Mouse (Mus musculus) erythroblast, embryonic 14.5 days (primary cell): ENCODE measurements around the gene Zdhhc18. TPM values are rescaled to one million over a fixed set of nuclear protein-coding genes. Genes with fewer than 3 reads are reported as not detected.

Source experiments
- H3K27me3 ChIP-seq: 2 replicates; pipeline ENCODE4 v1.6.1; 2012; ENCODE audit warnings: inconsistent platforms; ENCODE audit not compliant: control insufficient read depth
- H3K36me3 ChIP-seq: 2 replicates; pipeline ENCODE4 v1.6.1; 2012; ENCODE audit warnings: mild to moderate bottlenecking, inconsistent platforms; ENCODE audit not compliant: control insufficient read depth
- H3K4me1 ChIP-seq: 2 replicates; pipeline ENCODE4 v1.6.1; 2012; ENCODE audit warnings: inconsistent platforms; ENCODE audit not compliant: control insufficient read depth
- H3K4me3 ChIP-seq: replicated peaks from 2 replicates; pipeline ENCODE3; 2012; ENCODE audit warnings: moderate library complexity, mild to moderate bottlenecking, inconsistent platforms
- H3K9me3 ChIP-seq: 2 replicates; pipeline ENCODE4 v1.6.1; 2012; ENCODE audit warnings: low read length, inconsistent platforms, mixed read lengths; ENCODE audit not compliant: control insufficient read depth
- GATA1 ChIP-seq: IDR thresholded peaks from 2 replicates; pipeline ENCODE4 v1.6.1; 2012; ENCODE audit warnings: low read length, inconsistent platforms, mixed read lengths
- TAL1 ChIP-seq: IDR thresholded peaks from 3 replicates; pipeline ENCODE4 v1.6.1; 2012; ENCODE audit warnings: low read length, inconsistent platforms, mixed read lengths
- polyA plus RNA-seq: library from polyadenylated mRNA; stranded (reverse); fragments of >175 nt; gene quantifications from 2 replicates; pipeline ENCODE4 v1.2.3, GENCODE M21; 2012

Gene Zdhhc18
- polyA plus RNA-seq, 1 experiment: 0.25 TPM

DNA sequence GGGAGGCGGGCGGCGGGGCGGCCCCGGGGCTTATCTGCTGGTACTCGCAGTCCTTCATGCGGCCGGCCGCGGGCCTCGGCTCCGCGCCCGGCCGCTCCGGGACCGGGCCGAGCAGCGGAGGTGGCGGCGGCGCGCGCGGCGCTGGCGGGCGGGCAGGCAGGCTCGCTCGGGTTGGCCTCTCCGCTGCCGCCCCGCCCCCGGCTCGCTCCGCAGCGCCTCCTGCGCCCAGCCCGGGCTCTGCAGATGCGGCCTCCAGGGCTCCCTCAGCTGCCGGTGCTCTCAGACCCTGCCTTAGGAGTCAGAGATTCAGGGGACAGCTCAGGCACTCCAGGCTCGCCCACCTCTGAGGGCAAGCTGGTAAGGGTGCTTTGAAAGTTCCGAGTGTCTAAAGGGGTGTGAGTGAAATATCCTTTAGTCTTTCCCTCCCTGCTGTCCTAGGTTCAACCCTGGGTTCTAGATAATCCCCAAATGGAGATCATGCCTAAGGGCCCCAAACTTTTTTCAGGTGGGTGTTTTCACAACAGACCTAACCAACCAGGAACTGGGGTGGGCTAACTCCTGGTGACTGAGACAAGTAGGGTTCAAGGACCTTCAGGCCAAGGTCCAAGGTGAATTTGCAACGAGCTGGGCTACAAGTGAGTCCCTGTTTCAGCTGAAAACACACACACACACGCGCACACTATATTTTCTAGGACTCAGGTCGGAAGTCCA, 16.5 kb downstream of the Zdhhc18 start:
- Histone ChIP-seq H3K9me3 (no peaks in the 10 kb centered on the region), H3K4me1 (peaks cover 24% of the 10 kb centered on the region), H3K4me3 (peak overlapping the region; percentile 67), H3K27me3 (peaks cover 9% of the 10 kb centered on the region), H3K36me3 (no peaks in the 10 kb centered on the region)
- no peak for TF ChIP-seq GATA1
- TF ChIP-seq TAL1: no peak

DNA sequence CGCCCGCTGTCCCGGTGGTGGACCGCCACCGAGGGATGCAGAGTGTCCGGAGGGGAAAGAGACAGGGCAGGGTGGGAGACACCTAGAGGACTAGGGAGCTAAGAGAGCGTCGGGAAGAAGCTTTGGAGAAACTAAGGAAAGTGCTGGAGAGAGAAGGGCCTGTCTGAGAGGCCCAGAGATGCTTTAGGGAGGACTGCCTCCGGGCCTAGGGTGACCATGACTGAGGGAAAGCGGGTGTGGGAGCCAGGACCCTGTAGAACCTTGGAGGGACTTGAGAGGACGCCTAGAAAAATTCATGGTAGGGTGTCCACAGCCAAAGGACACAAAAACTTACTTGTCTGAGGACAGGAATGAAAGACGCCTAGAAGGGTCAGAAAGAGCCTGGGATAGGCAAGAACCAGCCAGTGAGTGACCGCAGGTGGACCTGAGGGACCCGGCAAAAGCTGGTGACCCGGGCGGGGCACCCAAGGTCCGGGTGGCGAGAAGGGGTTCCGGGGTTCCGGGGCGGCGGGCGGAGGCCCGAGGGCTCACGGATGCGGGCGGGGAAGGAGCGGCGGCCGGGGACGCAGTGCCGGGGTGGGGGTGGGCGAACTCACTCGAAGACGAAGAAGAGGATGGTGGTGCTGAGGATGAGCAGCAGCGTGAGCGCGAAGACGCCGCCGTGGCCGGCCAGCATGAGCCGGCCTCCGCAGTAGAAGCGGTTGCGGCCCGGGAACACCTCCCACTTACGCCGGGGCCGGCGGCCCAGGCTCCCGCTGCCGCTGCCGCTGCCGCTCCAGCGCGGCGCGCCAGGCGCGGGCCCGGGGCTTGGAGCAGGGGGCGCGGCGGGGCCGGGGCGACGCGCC, 17.2 kb downstream of the Zdhhc18 start:
- Histone ChIP-seq H3K9me3 (no peaks in the 10 kb centered on the region), H3K27me3 (peaks cover 9% of the 10 kb centered on the region), H3K36me3 (no peaks in the 10 kb centered on the region), H3K4me1 (peaks cover 24% of the 10 kb centered on the region), H3K4me3 (peak overlapping the region; percentile 67)
- TF ChIP-seq GATA1 (no peak), TAL1 (no peak)

DNA sequence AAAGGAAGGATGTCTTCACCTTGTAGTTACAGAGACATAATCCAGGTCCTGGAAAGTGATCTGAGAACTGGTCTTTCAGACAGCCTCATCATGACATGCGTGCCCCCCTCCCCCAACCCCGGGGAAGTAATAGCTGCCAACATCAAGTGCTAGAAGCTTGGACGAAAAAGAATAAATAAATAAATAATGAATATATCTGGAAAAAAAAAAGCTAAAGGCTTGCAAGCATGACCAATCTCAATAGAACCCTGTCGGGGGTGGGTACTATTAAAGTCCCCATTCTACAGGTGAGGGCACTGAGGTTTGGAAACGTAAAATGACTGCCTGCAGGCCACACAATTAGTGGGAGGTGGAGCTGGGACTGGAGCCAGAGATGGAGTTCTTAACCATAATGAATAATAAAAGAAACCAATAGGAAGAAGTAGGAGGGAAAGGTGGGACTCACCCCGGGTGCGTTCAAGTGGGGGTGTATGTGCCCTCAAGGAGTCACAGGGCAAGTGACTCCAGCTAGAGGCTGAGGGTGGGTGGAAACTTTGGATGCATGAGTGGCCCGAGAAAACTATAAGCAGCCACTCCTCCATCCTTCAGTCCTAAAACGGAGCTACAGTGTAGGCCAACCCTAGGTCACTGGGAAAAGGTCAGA, 18.1 kb downstream of the Zdhhc18 start:
- H3K4me3 ChIP-seq: peak overlapping the region; percentile 67
- TF ChIP-seq TAL1 (no peak), GATA1 (no peak)
- H3K27me3 ChIP-seq: peaks cover 9% of the 10 kb centered on the region
- H3K9me3 ChIP-seq: no peaks in the 10 kb centered on the region
- peaks cover 24% of the 10 kb centered on the region for H3K4me1 ChIP-seq
- H3K36me3 ChIP-seq: no peaks in the 10 kb centered on the region

DNA sequence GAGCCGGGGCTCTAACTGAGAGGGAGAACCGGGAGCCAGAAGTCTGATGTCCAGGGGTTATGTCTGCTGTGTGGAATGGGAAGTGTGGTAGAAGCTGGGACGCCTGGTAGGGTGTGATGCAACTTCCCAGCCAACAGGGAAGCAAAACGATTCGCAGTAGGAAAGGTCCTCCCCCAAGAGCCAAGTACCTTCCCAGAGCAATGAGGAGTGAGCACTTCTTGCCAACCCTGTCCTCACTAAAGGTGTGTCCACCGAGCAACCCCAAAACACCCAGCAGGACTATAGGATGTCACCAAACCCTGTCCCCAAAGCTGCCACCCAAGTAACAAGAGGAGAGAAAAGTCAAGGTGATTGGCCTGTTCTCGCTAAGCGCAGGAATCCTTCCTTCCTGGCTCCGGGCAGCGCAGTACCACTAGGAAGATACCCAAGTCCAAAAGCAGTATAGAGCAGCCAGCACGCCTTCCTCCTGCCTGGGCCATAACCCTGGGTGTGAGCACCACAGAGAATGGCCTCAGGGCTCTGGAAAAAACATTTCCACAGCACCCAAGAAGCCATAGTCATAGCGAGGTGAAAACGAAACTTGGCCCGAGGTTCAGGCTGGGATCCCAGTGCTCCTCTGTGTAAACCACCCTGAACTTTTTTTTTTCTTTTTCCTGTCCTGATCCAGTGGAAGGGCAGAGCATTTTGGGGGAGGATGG, 18.7 kb downstream of the Zdhhc18 start:
- no peaks in the 10 kb centered on the region for H3K9me3 ChIP-seq
- H3K27me3 ChIP-seq: peaks cover 9% of the 10 kb centered on the region
- TF ChIP-seq GATA1 (no peak), TAL1 (no peak)
- peaks cover 24% of the 10 kb centered on the region for H3K4me1 ChIP-seq
- no peak overlapping the region for H3K4me3 ChIP-seq
- peaks cover under 1% of the 10 kb centered on the region; the same call in 1 of the 2 replicates for H3K36me3 ChIP-seq

DNA sequence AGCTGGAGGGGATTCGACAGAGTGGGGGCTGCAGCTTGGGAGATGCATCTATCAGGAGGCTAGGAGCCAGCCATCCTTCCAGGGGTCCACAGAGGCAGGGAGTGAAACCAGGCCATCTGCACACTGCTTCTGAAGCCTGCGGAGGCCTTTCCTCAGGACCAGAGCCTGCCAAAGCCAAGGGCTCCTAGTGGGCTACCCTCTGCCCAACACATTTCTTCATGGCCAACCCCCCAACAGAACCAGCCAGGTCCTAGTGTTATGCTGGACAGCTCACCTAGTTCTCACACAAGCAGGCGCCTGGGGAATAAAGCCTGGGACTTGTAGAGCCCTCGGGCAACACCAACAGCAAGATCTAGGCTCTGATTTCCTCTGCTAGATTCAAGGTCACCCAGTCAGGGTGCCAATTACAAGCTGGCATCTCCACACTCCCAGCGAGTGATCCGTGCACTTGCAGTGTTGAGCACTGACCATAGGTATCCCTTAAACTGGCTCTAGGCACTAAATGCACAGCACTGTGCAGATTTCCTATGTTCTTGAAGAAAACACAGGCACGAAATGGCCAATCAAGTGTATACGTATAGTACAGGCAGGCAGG, 19.5 kb downstream of the Zdhhc18 start:
- Histone ChIP-seq H3K36me3 (peaks cover 3% of the 10 kb centered on the region; the same call in 1 of the 2 replicates), H3K27me3 (peaks cover 9% of the 10 kb centered on the region), H3K4me1 (peaks cover 26% of the 10 kb centered on the region), H3K9me3 (no peaks in the 10 kb centered on the region), H3K4me3 (no peak overlapping the region)
- TF ChIP-seq TAL1 (no peak), GATA1 (no peak)

DNA sequence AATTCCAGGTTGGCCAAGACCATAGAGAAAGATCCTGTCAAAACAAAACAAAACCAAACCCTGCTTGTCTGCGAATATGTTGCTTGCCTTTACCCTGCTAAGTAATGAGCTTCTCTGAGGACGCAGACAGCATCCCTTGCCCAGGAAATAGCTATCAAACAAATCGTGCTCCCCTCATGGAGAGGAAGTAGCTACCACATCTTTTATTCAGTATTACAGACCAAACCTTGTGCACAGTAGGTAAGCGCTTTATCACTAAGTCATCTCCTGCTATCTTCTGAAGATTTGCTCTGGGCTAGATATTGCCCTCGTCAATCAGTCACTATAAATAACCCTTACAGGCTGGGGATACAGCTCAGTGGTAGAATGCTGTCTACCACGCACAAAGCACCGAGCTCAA, 20.8 kb downstream of the Zdhhc18 start:
- peaks cover 26% of the 10 kb centered on the region for H3K4me1 ChIP-seq

DNA sequence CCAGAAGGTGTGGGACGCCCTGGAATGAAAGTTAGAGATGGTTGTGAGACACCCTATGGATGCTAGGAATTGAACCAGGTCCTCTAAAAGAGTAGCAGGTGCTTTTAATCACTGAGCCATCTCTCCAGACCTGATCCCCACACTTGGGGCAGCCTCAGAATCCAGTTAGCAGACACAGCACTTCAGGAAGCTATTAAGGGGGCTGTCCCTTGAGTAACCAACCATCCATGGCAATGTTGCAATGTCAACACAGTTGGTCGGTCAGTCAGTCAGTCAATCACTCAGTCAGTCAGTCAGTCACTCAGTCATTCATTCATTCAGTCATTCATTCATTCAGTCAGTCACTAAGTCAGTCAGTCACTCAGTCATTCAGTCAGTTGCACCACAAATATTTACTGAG, 21.4 kb downstream of the Zdhhc18 start:
- Histone ChIP-seq H3K27me3 (peaks cover 9% of the 10 kb centered on the region), H3K36me3 (peaks cover 5% of the 10 kb centered on the region; the same call in 1 of the 2 replicates), H3K4me1 (peaks cover 19% of the 10 kb centered on the region), H3K4me3 (no peak overlapping the region), H3K9me3 (no peaks in the 10 kb centered on the region)
- TF ChIP-seq GATA1: no peak
- TF ChIP-seq TAL1: no peak

More for the DNA sequence above, 20.8 kb downstream of the Zdhhc18 start:
- peaks cover 3% of the 10 kb centered on the region; the same call in 1 of the 2 replicates for H3K36me3 ChIP-seq
- H3K4me3 ChIP-seq: no peak overlapping the region
- H3K27me3 ChIP-seq: peaks cover 9% of the 10 kb centered on the region
- no peaks in the 10 kb centered on the region for H3K9me3 ChIP-seq
- TF ChIP-seq TAL1 (no peak), GATA1 (no peak)

DNA sequence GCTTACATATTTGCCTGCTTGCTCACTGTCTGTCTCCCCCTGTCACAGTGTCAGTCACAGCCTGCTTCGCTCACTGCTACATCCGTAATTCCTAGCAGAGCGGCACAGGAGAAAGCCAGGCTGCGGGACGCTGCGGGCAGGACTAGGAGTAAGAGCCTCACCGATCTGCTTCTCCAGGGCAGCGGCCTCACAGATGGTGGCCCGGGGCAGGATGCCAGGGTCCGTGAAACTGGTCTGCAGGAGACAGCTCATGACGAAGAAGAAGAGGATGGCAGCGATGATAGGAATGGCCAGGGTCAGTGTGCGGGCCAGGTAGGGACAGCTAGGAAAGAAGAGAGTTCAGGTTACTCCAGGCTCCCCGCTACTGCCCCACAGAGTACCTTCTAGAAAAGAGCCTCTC, 22.9 kb downstream of the Zdhhc18 start:
- Histone ChIP-seq H3K4me1 (peaks cover 8% of the 10 kb centered on the region), H3K27me3 (peaks cover 2% of the 10 kb centered on the region), H3K36me3 (peaks cover 5% of the 10 kb centered on the region; the same call in 1 of the 2 replicates), H3K4me3 (no peak overlapping the region), H3K9me3 (no peaks in the 10 kb centered on the region)
- TF ChIP-seq TAL1 (no peak), GATA1 (no peak)
